Mouse (Mus musculus): ENCODE measurements around the gene Rnf135. TPM values are rescaled to one million over a fixed set of nuclear protein-coding genes. Genes with fewer than 3 reads are reported as not detected.

Gene Rnf135
- polyA plus RNA-seq, 1 experiment from 2014 or later: 10.1 TPM

DNA sequence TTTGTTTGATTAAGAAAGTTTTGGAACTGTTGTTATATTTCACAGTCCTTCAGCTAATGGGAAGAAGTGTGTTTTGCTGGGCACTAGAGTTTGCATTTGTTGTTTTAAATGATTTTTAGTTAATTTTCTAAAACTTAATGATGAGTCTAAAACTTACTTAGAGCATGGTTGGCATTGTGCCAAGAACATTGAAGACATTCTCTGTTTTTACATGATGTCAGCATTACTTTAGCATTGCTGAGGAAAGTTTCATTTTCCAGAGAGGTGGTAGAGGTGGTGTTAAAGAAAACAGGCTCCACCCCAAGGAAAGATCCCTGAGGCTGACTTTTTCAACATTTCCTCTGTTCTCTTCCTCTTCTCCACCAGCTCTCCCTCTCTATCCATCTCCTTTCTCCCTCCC lies 63.4 kb downstream of the Rnf135 start:
- H3K27me3 ChIP-seq (ENCODE audit: control insufficient read depth, insufficient read depth, low read depth, low read length): no peaks in the 10 kb centered on the region
- ATAC-seq (ENCODE audit: low read depth): no peak
- no peak overlapping the region for H3K9ac ChIP-seq (ENCODE audit: low read length)
- no peak overlapping the region for H3K27ac ChIP-seq (ENCODE audit: low read length)
- no peaks in the 10 kb centered on the region for H3K9me3 ChIP-seq (ENCODE audit: control insufficient read depth, low read length)
- H3K4me2 ChIP-seq (ENCODE audit: low read depth, low read length): no peak overlapping the region
- H3K4me3 ChIP-seq (ENCODE audit: low read length): no peak overlapping the region
- no peaks in the 10 kb centered on the region for H3K4me1 ChIP-seq (replicated peaks; ENCODE audit: control insufficient read depth, insufficient read depth, low read length)
- H3K36me3 ChIP-seq (ENCODE audit: control insufficient read depth, insufficient read depth, low read length): peaks cover 42% of the 10 kb centered on the region

- H3K27ac ChIP-seq (ENCODE audit: low read length): no peak overlapping the region
- no peak for ATAC-seq (ENCODE audit: low read depth)
- H3K27me3 ChIP-seq (ENCODE audit: control insufficient read depth, insufficient read depth, low read depth, low read length): no peaks in the 10 kb centered on the region
- no peak overlapping the region for H3K4me2 ChIP-seq (ENCODE audit: low read depth, low read length)
- peaks cover 38% of the 10 kb centered on the region for H3K36me3 ChIP-seq (ENCODE audit: control insufficient read depth, insufficient read depth, low read length)
- H3K9ac ChIP-seq (ENCODE audit: low read length): no peak overlapping the region
- H3K4me3 ChIP-seq (ENCODE audit: low read length): no peak overlapping the region
- no peaks in the 10 kb centered on the region for H3K9me3 ChIP-seq (ENCODE audit: control insufficient read depth, low read length)
- 93% methylated on average over 3 of the region's 3 CpGs for WGBS
- no peaks in the 10 kb centered on the region for H3K4me1 ChIP-seq (replicated peaks; ENCODE audit: control insufficient read depth, insufficient read depth, low read length)
Observed at GRCm38 (mm10) chr11:80248531-80248930, 64.9 kb downstream of the Rnf135 start.

Other genes with a start within 250 kb of the Rnf135 start
- 41.5 and 46.6 TPM in 2 replicates for gene Utp6, start 221.5 kb upstream of the Rnf135 start, polyA plus RNA-seq (2015; fragmentation: Nextera tagmentation; extraction: Ambion mirVana)
- gene Suz12, start 190.7 kb upstream of the Rnf135 start, polyA plus RNA-seq (2015; fragmentation: Nextera tagmentation; extraction: Ambion mirVana): 18.1 and 18.4 TPM in 2 replicates
- 34.6 and 39.6 TPM in 2 replicates for gene Crlf3, start 102.9 kb upstream of the Rnf135 start, polyA plus RNA-seq (2015; fragmentation: Nextera tagmentation; extraction: Ambion mirVana)
- 9.6 and 11.5 TPM in 2 replicates for gene Atad5, start 94.5 kb upstream of the Rnf135 start, polyA plus RNA-seq (2015; fragmentation: Nextera tagmentation; extraction: Ambion mirVana)
- gene Tefm, start 41.7 kb upstream of the Rnf135 start, polyA plus RNA-seq (2015; fragmentation: Nextera tagmentation; extraction: Ambion mirVana): 24.6 and 33.5 TPM in 2 replicates
- gene Adap2, start 29.7 kb upstream of the Rnf135 start, polyA plus RNA-seq (2015; fragmentation: Nextera tagmentation; extraction: Ambion mirVana): 3.7 and 4.0 TPM in 2 replicates
- 47.3 and 48.5 TPM in 2 replicates for gene Rhot1, start 25.2 kb downstream of the Rnf135 start, polyA plus RNA-seq (2015; fragmentation: Nextera tagmentation; extraction: Ambion mirVana)
- 1.5 and 1.7 TPM in 2 replicates for gene Rhbdl3, start 117.1 kb downstream of the Rnf135 start, polyA plus RNA-seq (2015; fragmentation: Nextera tagmentation; extraction: Ambion mirVana)
- gene 5730455P16Rik, start 194.2 kb downstream of the Rnf135 start, polyA plus RNA-seq (2015; fragmentation: Nextera tagmentation; extraction: Ambion mirVana): 17.5 and 19.4 TPM in 2 replicates
- gene Zfp207, start 199.4 kb downstream of the Rnf135 start, polyA plus RNA-seq (2015; fragmentation: Nextera tagmentation; extraction: Ambion mirVana): 229 and 240 TPM in 2 replicates
- gene Psmd11, start 244.8 kb downstream of the Rnf135 start, polyA plus RNA-seq (2015; fragmentation: Nextera tagmentation; extraction: Ambion mirVana): 277 and 300 TPM in 2 replicates